Mouse (Mus musculus) retina, postnatal 1 day (tissue): Measurements from ENCODE around the gene Cdkal1.

Experiments used
- DNase-seq: peaks from one replicate; pipeline ENCODE4 v3.0.0-alpha.2; 2012

Gene Cdkal1

GRCm38 (mm10) chr13:29697230-29697629 lies 158.2 kb downstream of the Cdkal1 start:
- no peak for DNase-seq

GRCm38 (mm10) chr13:29690734-29691133 lies 164.7 kb downstream of the Cdkal1 start:
- DNase-seq: no peak

- no peak for DNase-seq
These were observed 166.6 kb downstream of the Cdkal1 start for GRCm38 (mm10) chr13:29688851-29689250.

GRCm38 (mm10) chr13:29687872-29688271 lies 167.6 kb downstream of the Cdkal1 start:
- DNase-seq: no peak

- DNase-seq: no peak
These were observed 175.8 kb downstream of the Cdkal1 start for GRCm38 (mm10) chr13:29679479-29680186.

- DNase-seq: no peak
These were observed 177.9 kb downstream of the Cdkal1 start for GRCm38 (mm10) chr13:29677559-29677958.

GRCm38 (mm10) chr13:29670626-29671025 lies 184.8 kb downstream of the Cdkal1 start:
- no peak for DNase-seq

- DNase-seq: no peak
These were observed 191.6 kb downstream of the Cdkal1 start for GRCm38 (mm10) chr13:29663908-29664307.

- no peak for DNase-seq
These were observed 199.6 kb downstream of the Cdkal1 start for GRCm38 (mm10) chr13:29655841-29656365.

- DNase-seq: no peak
These were observed 202.1 kb downstream of the Cdkal1 start for GRCm38 (mm10) chr13:29653407-29653806.

GRCm38 (mm10) chr13:29652791-29653190 lies 202.7 kb downstream of the Cdkal1 start:
- no peak for DNase-seq

- DNase-seq: no peak
These were observed 204.8 kb downstream of the Cdkal1 start for GRCm38 (mm10) chr13:29650576-29651236.

GRCm38 (mm10) chr13:29649593-29649992 lies 205.9 kb downstream of the Cdkal1 start:
- no peak for DNase-seq

GRCm38 (mm10) chr13:29642226-29642625 lies 213.2 kb downstream of the Cdkal1 start:
- DNase-seq: no peak

GRCm38 (mm10) chr13:29641200-29641599 lies 214.3 kb downstream of the Cdkal1 start:
- no peak for DNase-seq

GRCm38 (mm10) chr13:29640186-29640585 lies 215.3 kb downstream of the Cdkal1 start:
- no peak for DNase-seq

GRCm38 (mm10) chr13:29638303-29638702 lies 217.2 kb downstream of the Cdkal1 start:
- DNase-seq: no peak

GRCm38 (mm10) chr13:29637788-29638187 lies 217.7 kb downstream of the Cdkal1 start:
- no peak for DNase-seq

GRCm38 (mm10) chr13:29635581-29635980 lies 219.9 kb downstream of the Cdkal1 start:
- no peak for DNase-seq

GRCm38 (mm10) chr13:29631342-29631741 lies 224.1 kb downstream of the Cdkal1 start:
- no peak for DNase-seq

GRCm38 (mm10) chr13:29628607-29629006 lies 226.9 kb downstream of the Cdkal1 start:
- DNase-seq: peak; percentile 31

GRCm38 (mm10) chr13:29627438-29628124 lies 227.9 kb downstream of the Cdkal1 start:
- no peak for DNase-seq

GRCm38 (mm10) chr13:29624929-29625328 lies 230.5 kb downstream of the Cdkal1 start:
- DNase-seq: no peak
